Mouse (Mus musculus) T-helper 2 cell (primary cell): ENCODE data around the gene Arl10.

Source experiments
- in situ Hi-C: fragments of 300-600 bp; cut with MboI, MseI; formaldehyde crosslinking; loops from one replicate; pipeline ENCODE4 v1.15.1; 2025; ENCODE audit warnings: high pct_unique_total_duplicates

Arl10 gene

DNA sequence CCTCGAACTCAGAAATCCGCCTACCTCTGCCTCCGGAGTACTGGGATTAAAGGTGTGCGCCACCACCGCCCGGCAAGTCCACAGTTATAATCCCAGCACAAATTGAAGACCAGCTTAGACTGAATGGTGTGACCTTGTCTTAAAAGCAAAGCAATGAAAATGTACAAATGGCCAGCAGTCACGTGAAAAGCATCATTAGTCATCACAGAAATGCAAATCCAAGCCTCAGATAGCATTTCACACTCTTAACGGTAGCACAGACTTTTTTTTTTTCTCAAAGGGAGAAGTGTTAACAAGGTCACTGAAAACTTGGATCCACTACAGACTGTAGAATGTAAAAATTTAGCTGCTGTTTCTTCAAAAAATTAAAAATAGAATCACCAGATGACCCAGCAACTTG, 41.5 kb downstream of the Arl10 start:
- in situ Hi-C loops = no loop called here

DNA sequence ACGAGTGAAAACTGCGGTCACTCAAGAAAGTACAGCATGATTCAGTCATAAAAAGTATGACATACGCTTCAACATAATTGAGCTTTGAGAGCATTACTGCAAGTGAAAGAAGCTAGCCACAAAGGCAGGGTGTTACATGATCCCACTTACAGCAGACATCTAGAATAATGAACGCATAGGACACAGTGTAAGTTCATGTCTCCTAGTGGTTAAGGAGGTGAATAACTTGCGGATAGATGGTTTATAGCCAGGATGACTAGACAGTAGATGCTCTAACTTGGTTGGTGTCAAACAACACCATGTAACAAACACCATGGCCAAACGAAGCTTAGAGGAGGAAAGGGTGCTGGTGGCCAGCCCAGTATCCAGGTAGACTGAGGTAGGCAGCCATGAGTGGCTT, 42.2 kb downstream of the Arl10 start:
- in situ Hi-C loops = no loop called here

GRCm38 (mm10) chr13:54621155-54621932, 46.5 kb downstream of the Arl10 start, which contains the start of gene Faf2:
TSS of gene Faf2 (plus strand) at chr13:54621784.
- in situ Hi-C loops = no loop called here

DNA sequence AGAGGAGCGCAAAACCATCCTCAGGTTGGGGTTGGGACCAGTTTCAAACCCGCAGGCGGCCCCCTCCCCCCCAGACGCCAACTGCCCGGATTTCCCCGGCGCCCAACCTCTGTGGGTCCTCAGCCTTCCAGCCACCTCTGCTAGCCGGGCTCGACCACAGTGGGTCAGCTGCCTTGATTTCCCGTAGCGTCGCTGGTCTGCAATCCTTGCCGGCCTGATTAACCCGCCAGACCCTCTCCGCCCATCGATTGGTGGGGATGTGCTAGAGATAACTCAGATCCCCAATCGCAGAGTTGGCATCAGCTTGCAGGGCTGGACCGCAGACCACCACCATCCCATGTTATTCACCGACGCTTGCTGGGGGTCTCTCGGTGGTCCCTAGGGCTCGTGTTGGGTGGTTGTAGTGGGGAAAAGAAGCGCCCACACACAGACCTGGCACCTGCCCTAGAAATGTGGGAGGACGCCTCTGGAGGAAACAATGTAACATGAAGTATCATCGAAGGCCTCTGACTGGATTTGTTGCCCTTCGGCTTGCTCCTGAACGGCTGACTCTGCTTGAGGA, 47.2 kb downstream of the Arl10 start:
- in situ Hi-C loops = no loop called here

- in situ Hi-C loops = no loop called here
Measured at GRCm38 (mm10) chr13:54629128-54629527, 54.3 kb downstream of the Arl10 start.
